Mouse (Mus musculus): ENCODE data around the gene Ano10.

Gene Ano10

DNA sequence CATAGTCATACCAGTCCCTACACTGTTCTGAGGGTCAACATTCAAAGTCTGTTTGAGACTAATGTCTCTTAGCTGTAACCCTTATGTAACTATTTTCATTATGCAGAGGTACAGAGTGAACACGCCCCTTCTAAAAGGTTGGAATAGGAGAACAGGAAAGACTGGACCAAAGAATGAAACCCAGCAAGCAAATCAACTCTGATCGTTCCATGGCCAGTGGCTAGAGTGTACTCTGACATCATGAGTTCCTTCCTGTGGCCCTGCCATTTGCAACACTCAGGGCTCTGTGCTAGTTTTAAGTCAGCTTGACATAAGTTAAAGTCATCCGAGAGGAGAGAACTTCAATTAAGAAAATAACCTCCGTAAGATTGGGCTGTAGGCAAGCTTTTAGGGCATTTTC lies 142.2 kb downstream of the Ano10 start:
- no peak for DNase-seq

DNA sequence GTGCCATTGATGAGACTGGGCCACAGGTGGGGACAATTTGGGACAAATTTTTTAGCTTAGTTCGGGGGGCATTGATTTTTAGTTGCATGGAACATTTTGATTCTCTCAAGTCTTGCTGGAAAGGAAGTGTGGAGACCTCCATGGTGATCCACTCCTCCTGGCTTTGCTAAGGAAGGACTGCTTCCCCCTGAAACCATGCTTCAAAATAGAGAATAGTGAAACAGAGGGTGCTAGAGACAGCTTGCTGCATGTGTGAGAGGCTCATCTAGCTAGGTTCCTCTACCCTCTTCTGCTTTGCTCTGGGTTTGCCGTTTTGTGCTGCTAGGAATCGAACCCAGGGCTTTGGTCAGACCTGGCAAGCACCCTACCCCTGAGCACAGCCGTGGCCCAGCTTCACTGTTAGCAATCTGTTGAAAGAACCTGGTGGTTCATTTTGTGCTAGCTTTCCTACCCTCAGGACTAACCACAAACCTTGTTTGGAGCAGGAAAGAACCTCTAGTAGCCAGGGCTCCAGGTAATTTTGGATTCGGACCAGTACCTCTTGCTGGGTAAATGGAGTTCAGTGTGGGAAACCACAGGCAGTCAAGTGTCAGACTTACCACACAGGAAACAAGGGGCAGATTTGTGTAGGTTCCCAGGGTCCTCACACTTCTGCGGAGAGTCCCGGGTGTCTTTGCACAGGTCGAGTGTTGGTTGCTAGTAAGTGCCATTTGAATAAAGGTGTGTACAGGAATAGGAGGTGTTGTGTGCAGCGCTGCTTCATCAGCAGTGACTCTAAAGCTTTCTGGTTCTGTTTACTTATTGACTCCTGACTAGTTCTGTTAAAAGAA lies 144.0 kb downstream of the Ano10 start:
- DNase-seq = no peak

- DNase-seq = no peak
These were observed 145.9 kb downstream of the Ano10 start for GRCm38 (mm10) chr9:122148356-122148755.

- DNase-seq = no peak
These were observed 147.9 kb downstream of the Ano10 start for GRCm38 (mm10) chr9:122146124-122146870.

DNA sequence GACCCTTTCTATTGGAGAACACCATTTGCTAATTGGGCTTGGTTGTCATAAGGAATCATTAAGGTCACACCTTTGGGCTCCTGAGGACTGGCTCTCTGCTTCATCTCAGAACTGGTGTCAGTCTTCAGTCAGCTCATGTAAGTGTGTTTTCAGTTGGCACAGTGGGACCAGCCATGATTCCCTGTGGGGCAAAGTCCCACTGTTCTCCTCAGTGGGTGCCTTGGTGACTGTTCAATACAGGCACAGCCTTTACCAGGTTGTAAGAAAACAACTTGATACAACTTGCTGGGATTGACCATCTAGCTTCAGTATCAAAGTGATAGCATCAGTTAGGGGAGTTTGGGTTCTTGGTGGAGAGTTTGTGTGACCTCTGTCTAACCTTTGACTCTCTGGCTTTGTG lies 148.5 kb downstream of the Ano10 start:
- no peak for DNase-seq

- no peak for DNase-seq
These were observed 149.4 kb downstream of the Ano10 start for GRCm38 (mm10) chr9:122144776-122145175.

GRCm38 (mm10) chr9:122143219-122143618 lies 151.0 kb downstream of the Ano10 start:
- DNase-seq = no peak

- no peak for DNase-seq
These were observed 155.0 kb downstream of the Ano10 start for GRCm38 (mm10) chr9:122139236-122139635.

- no peak for DNase-seq
These were observed 155.7 kb downstream of the Ano10 start for GRCm38 (mm10) chr9:122138371-122139029.

DNA sequence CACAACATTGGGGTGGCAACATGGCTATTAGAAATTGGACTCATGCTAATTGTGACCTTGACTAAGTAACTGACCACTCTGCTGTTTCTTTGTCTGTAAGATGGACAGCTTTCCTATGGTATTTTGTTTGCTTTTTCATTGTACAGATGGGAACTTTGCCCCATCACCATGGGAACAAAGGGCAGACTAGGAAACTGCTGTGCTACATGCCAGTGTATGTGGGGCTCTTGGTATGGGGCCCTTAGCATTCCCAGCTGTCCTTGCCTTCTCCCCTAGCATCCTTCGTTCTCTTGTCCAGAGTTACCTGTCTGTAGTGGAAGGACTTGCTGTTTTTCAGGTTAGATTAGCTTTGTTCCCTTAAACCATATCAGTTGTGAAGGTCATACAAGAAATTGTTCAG lies 156.3 kb downstream of the Ano10 start:
- DNase-seq = no peak

- DNase-seq = no peak
These were observed 158.4 kb downstream of the Ano10 start for GRCm38 (mm10) chr9:122135885-122136170.

DNA sequence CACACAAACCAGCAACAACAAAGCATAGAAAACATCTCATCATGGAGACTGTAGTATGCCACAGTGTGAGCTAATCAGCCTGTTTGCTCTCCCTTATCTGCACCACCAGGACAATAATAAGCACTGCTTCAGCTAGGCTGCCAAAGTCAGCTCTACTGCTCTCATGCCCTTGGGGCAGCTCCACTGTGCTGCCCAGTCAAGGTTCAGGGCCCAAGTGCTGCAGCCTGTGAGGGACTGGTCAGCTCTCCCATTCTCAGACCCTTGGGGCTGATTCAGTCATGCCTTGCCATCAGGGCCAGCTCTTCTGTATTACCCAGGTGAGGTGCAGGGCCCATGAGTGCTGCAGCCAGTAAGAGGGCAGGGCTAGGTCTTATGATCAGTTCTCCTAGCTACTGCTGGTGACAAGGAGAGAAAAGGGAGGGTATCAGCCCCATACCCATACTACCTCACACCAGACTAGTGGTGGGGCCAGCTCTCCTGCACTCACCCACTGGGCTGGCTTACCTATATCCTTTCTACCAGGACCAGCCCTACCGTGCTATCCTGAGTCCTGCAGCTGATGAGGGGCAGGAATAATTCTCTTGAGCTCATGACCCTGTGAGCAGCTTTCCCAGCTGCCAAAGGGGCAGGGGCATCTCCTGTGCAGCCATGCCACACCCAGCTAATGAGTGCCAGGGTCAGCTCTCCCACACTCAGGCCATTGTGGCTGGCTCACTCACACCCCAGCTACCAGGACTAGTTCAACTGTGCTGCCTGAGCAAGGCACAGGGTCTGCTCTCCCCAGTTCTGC lies 158.9 kb downstream of the Ano10 start:
- no peak for DNase-seq

GRCm38 (mm10) chr9:122132145-122132544 lies 162.1 kb downstream of the Ano10 start:
- no peak for DNase-seq

DNA sequence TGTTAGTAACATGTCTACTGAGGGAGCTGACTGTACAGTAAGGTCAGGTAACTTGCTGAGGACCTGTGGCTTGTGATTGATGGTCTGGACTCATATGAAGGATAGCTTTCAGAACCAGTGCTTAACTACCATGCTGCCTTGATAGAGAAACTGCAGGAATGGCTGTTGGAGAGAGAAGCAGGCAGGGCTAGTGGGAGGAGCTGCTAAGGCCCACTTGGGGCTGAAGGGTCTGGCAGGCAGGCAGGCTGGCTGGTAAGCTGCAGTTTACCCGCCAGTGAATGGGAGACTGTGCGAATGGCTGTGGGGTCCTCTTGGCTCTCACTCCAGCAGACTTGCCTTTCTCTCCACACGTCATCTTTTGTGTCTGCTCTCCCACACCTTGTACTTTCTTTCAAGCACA lies 163.6 kb downstream of the Ano10 start:
- no peak for DNase-seq

DNA sequence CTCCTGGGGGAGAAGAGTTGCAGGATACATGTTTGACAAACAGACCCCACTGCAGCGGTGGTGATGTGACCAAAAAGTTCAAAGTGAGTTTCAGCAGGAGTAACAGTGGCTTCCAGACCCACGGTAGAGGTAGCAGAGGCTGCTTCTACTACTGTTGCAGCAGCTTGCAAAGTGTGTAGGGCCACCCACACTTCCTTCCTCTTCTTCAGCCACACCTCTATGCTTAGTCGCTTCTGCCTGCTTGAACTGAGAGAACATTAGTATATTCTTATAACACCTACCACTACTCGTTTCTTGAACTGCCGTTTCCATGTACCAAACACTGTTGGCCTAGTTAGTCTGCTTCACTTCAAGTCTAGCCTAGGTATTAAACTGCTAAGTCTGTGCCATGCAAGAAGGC lies 165.5 kb downstream of the Ano10 start:
- peak; percentile 63 for DNase-seq

GRCm38 (mm10) chr9:122127271-122127785 lies 166.9 kb downstream of the Ano10 start:
- DNase-seq = no peak

DNA sequence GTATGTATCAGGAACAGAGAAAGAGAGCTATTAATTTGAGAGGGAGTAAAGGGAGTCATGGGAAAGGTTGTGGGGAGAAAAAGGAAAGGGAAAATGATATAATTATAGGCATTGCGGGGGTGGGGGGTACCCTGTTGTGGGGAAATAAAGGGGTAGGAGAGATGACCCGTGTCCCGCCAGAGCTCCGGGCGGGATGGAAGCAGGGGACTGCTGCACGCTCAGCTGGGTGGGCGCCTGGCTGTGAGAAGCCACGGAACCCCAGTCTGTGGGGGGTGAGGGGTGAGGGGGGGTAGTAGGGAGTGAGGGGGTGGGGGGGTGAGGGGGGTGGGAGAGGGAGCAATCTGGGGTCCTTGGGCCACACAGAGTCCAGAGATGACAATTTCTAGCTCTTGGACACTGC lies 167.4 kb downstream of the Ano10 start:
- DNase-seq = no peak
